Mouse (Mus musculus): ENCODE results near the gene Zdhhc17.

GRCm38 (mm10) chr10:110933584-110933983 is 76.4 kb downstream of the Zdhhc17 start:
- TF ChIP-seq GATA1 (IDR thresholded peaks at IDR 0.05; ENCODE audit: low read length) (no peak), TAL1 (IDR thresholded peaks at IDR 0.05; ENCODE audit: low read length) (no peak)
